Mouse (Mus musculus) midbrain, embryonic 12.5 days (tissue): ENCODE results near the gene Pgm5. TPM values are rescaled to one million over a fixed set of nuclear protein-coding genes. Genes with fewer than 3 reads are reported as not detected.

Experiments
- ATAC-seq: fragments of 200-750 bp; cut with Nextera tagmentation; 2 replicates; pipeline ENCODE4 v1.8.0; 2017; ENCODE audit warnings: low read depth, moderate TSS enrichment, moderate library complexity; ENCODE audit not compliant: low FRiP score
- H3K27ac ChIP-seq: fragments of 300-500 bp; sonication (generic); replicated peaks from 2 replicates; pipeline ENCODE4 v1.5.1; 2016; ENCODE audit warnings: mild to moderate bottlenecking
- H3K27me3 ChIP-seq: fragments of 300-500 bp; sonication (generic); 2 replicates; pipeline ENCODE4 v1.6.1; 2016; ENCODE audit warnings: mild to moderate bottlenecking
- H3K36me3 ChIP-seq: fragments of 300-500 bp; sonication (generic); 2 replicates; pipeline ENCODE4 v1.6.1; 2016
- H3K4me1 ChIP-seq: fragments of 300-500 bp; sonication (generic); 2 replicates; pipeline ENCODE4 v1.6.1; 2016
- H3K4me2 ChIP-seq: fragments of 300-500 bp; sonication (generic); replicated peaks from 2 replicates; pipeline ENCODE4 v1.6.1; 2016; ENCODE audit warnings: mild to moderate bottlenecking, moderate library complexity
- H3K4me3 ChIP-seq: fragments of 300-500 bp; sonication (generic); 2 replicates; pipeline ENCODE4 v1.5.1; 2016; ENCODE audit warnings: mild to moderate bottlenecking
- H3K9ac ChIP-seq: fragments of 300-500 bp; sonication (generic); replicated peaks from 2 replicates; pipeline ENCODE4 v1.6.1; 2016; ENCODE audit warnings: mild to moderate bottlenecking, moderate library complexity
- H3K9me3 ChIP-seq: fragments of 300-500 bp; sonication (generic); 2 replicates; pipeline ENCODE4 v1.6.1; 2016; ENCODE audit warnings: mild to moderate bottlenecking
- WGBS: fragments of 180-500 bp; shearing (Covaris S2); methylation state at CpG from one replicate; pipeline ENCODE4 v1.1.7; 2016; 5-methylcytosine and 5-hydroxymethylcytosine counted together
- polyA plus RNA-seq: library from polyadenylated mRNA; unstranded; fragments of >200 nt; fragmentation: Nextera tagmentation; extraction: Ambion mirVana; gene quantifications from 2 replicates; pipeline ENCODE4 v1.2.1, GENCODE M21; 2016

Pgm5 gene
- polyA plus RNA-seq, 1 experiment from 2014 or later: 0.93 TPM

- Histone ChIP-seq H3K9ac (no peak overlapping the region), H3K4me2 (no peak overlapping the region), H3K9me3 (no peaks in the 10 kb centered on the region), H3K36me3 (no peaks in the 10 kb centered on the region), H3K4me3 (no peak overlapping the region), H3K27me3 (no peaks in the 10 kb centered on the region), H3K4me1 (no peaks in the 10 kb centered on the region), H3K27ac (no peak overlapping the region)
- no peak for ATAC-seq
- WGBS: 92% methylated on average over 2 of the region's 2 CpGs
Observed at GRCm38 (mm10) chr19:24662346-24662745, 199.3 kb downstream of the Pgm5 start.

GRCm38 (mm10) chr19:24656981-24657380, 204.7 kb downstream of the Pgm5 start:
- no peak for ATAC-seq
- WGBS: 86% methylated on average over 3 of the region's 3 CpGs
- H3K4me3 ChIP-seq: no peak overlapping the region
- no peak overlapping the region for H3K4me2 ChIP-seq
- no peaks in the 10 kb centered on the region for H3K27me3 ChIP-seq
- no peaks in the 10 kb centered on the region for H3K36me3 ChIP-seq
- H3K9ac ChIP-seq: no peak overlapping the region
- peaks cover 4% of the 10 kb centered on the region; the same call in 1 of the 2 replicates for H3K4me1 ChIP-seq
- H3K9me3 ChIP-seq: no peaks in the 10 kb centered on the region
- H3K27ac ChIP-seq: no peak overlapping the region

- Histone ChIP-seq H3K9me3 (no peaks in the 10 kb centered on the region), H3K4me3 (no peak overlapping the region), H3K4me1 (peaks cover 10% of the 10 kb centered on the region; the same call in 1 of the 2 replicates), H3K9ac (no peak overlapping the region), H3K36me3 (no peaks in the 10 kb centered on the region), H3K27ac (no peak overlapping the region), H3K4me2 (no peak overlapping the region), H3K27me3 (no peaks in the 10 kb centered on the region)
- 81% methylated on average over 9 of the region's 9 CpGs for WGBS
- no peak for ATAC-seq
Observed at GRCm38 (mm10) chr19:24653230-24653799, 208.3 kb downstream of the Pgm5 start.

GRCm38 (mm10) chr19:24652342-24653019, 209.2 kb downstream of the Pgm5 start:
- ATAC-seq: no peak
- Histone ChIP-seq H3K27me3 (no peaks in the 10 kb centered on the region), H3K27ac (no peak overlapping the region), H3K9ac (no peak overlapping the region), H3K36me3 (no peaks in the 10 kb centered on the region), H3K4me3 (no peak overlapping the region), H3K4me2 (no peak overlapping the region), H3K9me3 (no peaks in the 10 kb centered on the region), H3K4me1 (peaks cover 10% of the 10 kb centered on the region; the same call in 1 of the 2 replicates)
- WGBS: 37% methylated on average over 6 of the region's 6 CpGs

- Histone ChIP-seq H3K9me3 (no peaks in the 10 kb centered on the region), H3K36me3 (no peaks in the 10 kb centered on the region), H3K27me3 (no peaks in the 10 kb centered on the region), H3K9ac (no peak overlapping the region), H3K27ac (no peak overlapping the region), H3K4me3 (no peak overlapping the region), H3K4me2 (no peak overlapping the region), H3K4me1 (peaks cover 10% of the 10 kb centered on the region; the same call in 1 of the 2 replicates)
- 32% methylated on average over 2 of the region's 2 CpGs for WGBS
- no peak for ATAC-seq
Observed at GRCm38 (mm10) chr19:24651595-24651994, 210.1 kb downstream of the Pgm5 start.

- ATAC-seq: no peak
- Histone ChIP-seq H3K36me3 (no peaks in the 10 kb centered on the region), H3K4me2 (no peak overlapping the region), H3K27ac (no peak overlapping the region), H3K4me1 (peaks cover 10% of the 10 kb centered on the region; the same call in 1 of the 2 replicates), H3K9ac (no peak overlapping the region), H3K4me3 (no peak overlapping the region), H3K9me3 (no peaks in the 10 kb centered on the region), H3K27me3 (no peaks in the 10 kb centered on the region)
- 77% methylated on average over 8 of the region's 8 CpGs for WGBS
Observed at GRCm38 (mm10) chr19:24650428-24650827, 211.2 kb downstream of the Pgm5 start.

GRCm38 (mm10) chr19:24648016-24648415, 213.6 kb downstream of the Pgm5 start:
- ATAC-seq: no peak
- 87% methylated on average over 8 of the region's 8 CpGs for WGBS
- Histone ChIP-seq H3K27me3 (no peaks in the 10 kb centered on the region), H3K9ac (no peak overlapping the region), H3K4me1 (peaks cover 10% of the 10 kb centered on the region; the same call in 1 of the 2 replicates), H3K9me3 (no peaks in the 10 kb centered on the region), H3K4me3 (no peak overlapping the region), H3K27ac (no peak overlapping the region), H3K36me3 (no peaks in the 10 kb centered on the region), H3K4me2 (no peak overlapping the region)

- Histone ChIP-seq H3K9me3 (no peaks in the 10 kb centered on the region), H3K4me1 (0 out of 2 replicates have a peak, but pooled peaks cover 2% of the 10 kb centered on the region), H3K4me3 (no peak overlapping the region), H3K27me3 (no peaks in the 10 kb centered on the region), H3K4me2 (no peak overlapping the region), H3K9ac (no peak overlapping the region), H3K27ac (no peak overlapping the region), H3K36me3 (no peaks in the 10 kb centered on the region)
- no peak for ATAC-seq
- WGBS: 79% methylated on average over 8 of the region's 8 CpGs
Observed at GRCm38 (mm10) chr19:24646162-24646829, 215.4 kb downstream of the Pgm5 start.

GRCm38 (mm10) chr19:24644971-24645370, 216.7 kb downstream of the Pgm5 start:
- WGBS: 76% methylated on average over 10 of the region's 10 CpGs
- no peaks in the 10 kb centered on the region for H3K9me3 ChIP-seq
- H3K27ac ChIP-seq: no peak overlapping the region

GRCm38 (mm10) chr19:24640982-24641381, 220.7 kb downstream of the Pgm5 start:
- no peaks in the 10 kb centered on the region for H3K36me3 ChIP-seq
- no peak overlapping the region for H3K9ac ChIP-seq
- 83% methylated on average over 6 of the region's 6 CpGs for WGBS
- H3K4me2 ChIP-seq: no peak overlapping the region
- H3K27me3 ChIP-seq: no peaks in the 10 kb centered on the region
- no peak overlapping the region for H3K4me3 ChIP-seq
- H3K9me3 ChIP-seq: no peaks in the 10 kb centered on the region
- ATAC-seq: no peak
- H3K27ac ChIP-seq: no peak overlapping the region
- H3K4me1 ChIP-seq: no peaks in the 10 kb centered on the region

More at GRCm38 (mm10) chr19:24644971-24645370, 216.7 kb downstream of the Pgm5 start:
- Histone ChIP-seq H3K36me3 (no peaks in the 10 kb centered on the region), H3K27me3 (no peaks in the 10 kb centered on the region), H3K4me2 (no peak overlapping the region), H3K4me1 (no peaks in the 10 kb centered on the region), H3K9ac (no peak overlapping the region), H3K4me3 (no peak overlapping the region)
- no peak for ATAC-seq

GRCm38 (mm10) chr19:24637988-24638387, 223.7 kb downstream of the Pgm5 start:
- WGBS: 91% methylated on average over 6 of the region's 6 CpGs
- H3K36me3 ChIP-seq: no peaks in the 10 kb centered on the region
- no peak overlapping the region for H3K4me2 ChIP-seq
- H3K4me1 ChIP-seq: no peaks in the 10 kb centered on the region
- no peak overlapping the region for H3K27ac ChIP-seq
- no peaks in the 10 kb centered on the region for H3K9me3 ChIP-seq
- H3K4me3 ChIP-seq: no peak overlapping the region
- no peak overlapping the region for H3K9ac ChIP-seq
- H3K27me3 ChIP-seq: peaks cover 3% of the 10 kb centered on the region; the same call in 1 of the 2 replicates
- no peak for ATAC-seq

GRCm38 (mm10) chr19:24636616-24637015, 225.0 kb downstream of the Pgm5 start:
- H3K4me3 ChIP-seq: no peak overlapping the region
- no peaks in the 10 kb centered on the region for H3K36me3 ChIP-seq
- H3K9ac ChIP-seq: no peak overlapping the region
- ATAC-seq: no peak
- H3K9me3 ChIP-seq: no peaks in the 10 kb centered on the region
- H3K4me2 ChIP-seq: no peak overlapping the region
- H3K27me3 ChIP-seq: peaks cover 3% of the 10 kb centered on the region; the same call in 1 of the 2 replicates
- 89% methylated on average over 10 of the region's 10 CpGs for WGBS
- H3K27ac ChIP-seq: no peak overlapping the region
- H3K4me1 ChIP-seq: no peaks in the 10 kb centered on the region
